Mouse (Mus musculus): Measurements from ENCODE around the gene Rfc5.
A peak's percentile ranks its signal among the peaks of the same experiment; 100 is the strongest.

DNA sequence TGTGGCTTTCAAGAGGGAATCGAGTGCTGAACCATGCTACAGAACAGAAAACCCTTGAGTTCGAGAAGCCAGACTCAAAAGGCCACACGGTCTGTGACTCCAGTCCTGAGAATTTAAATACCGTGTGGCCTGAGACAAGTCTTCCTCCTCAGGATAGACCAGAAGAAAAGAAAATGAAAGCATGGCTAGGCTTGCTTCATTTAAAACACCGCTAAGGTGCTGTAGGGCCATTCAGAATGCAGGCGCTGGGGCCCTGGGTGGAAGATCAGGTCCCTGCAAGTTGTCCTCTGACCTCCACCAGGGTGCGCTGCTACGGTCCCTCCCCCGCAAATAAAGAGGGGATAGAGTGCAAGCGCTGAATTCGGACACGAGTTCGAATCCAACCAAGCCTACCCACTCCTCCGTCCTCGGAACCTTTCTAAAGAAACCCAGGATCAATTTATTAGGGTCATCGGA is 523 bp downstream of the Rfc5 start:
- TF ChIP-seq CTCF (IDR thresholded peaks at IDR 0.05; ENCODE audit: low read depth, low read length) = 0 out of 2 replicates have a peak, but pooled peaks have one; percentile 8
- TF ChIP-seq TAL1 (conservative IDR thresholded peaks at IDR 0.05; ENCODE audit: low read depth, low read length) = no peak
- no peak for TF ChIP-seq GATA1 (IDR thresholded peaks at IDR 0.05; ENCODE audit: borderline replicate concordance, low read length)
- TF ChIP-seq POLR2AphosphoS5 (IDR thresholded peaks at IDR 0.05; ENCODE audit: insufficient replicate concordance, low read depth, low read length) = no peak

Data from G1E (cell line).